Mouse (Mus musculus) neural tube, embryonic 12.5 days (tissue): ENCODE results near the gene Pkd1l1. TPM values are rescaled to one million over a fixed set of nuclear protein-coding genes. Genes with fewer than 3 reads are reported as not detected.

ENCODE experiments used
- ATAC-seq: fragments of 200-750 bp; cut with Nextera tagmentation; 2 replicates; pipeline ENCODE4 v1.8.0; 2017; ENCODE audit warnings: low read depth, mild to moderate bottlenecking, moderate TSS enrichment, moderate library complexity; ENCODE audit not compliant: low FRiP score
- H3K27ac ChIP-seq: fragments of 300-500 bp; sonication (generic); 2 replicates; pipeline ENCODE4 v1.5.1; 2016
- H3K27me3 ChIP-seq: fragments of 300-500 bp; sonication (generic); replicated peaks from 2 replicates; pipeline ENCODE4 v1.6.1; 2016; ENCODE audit warnings: mild to moderate bottlenecking
- H3K36me3 ChIP-seq: fragments of 300-500 bp; sonication (generic); 2 replicates; pipeline ENCODE4 v1.6.1; 2016; ENCODE audit warnings: mild to moderate bottlenecking
- H3K4me1 ChIP-seq: fragments of 300-500 bp; sonication (generic); 2 replicates; pipeline ENCODE4 v1.6.1; 2016
- H3K4me2 ChIP-seq: fragments of 300-500 bp; sonication (generic); replicated peaks from 2 replicates; pipeline ENCODE4 v1.6.1; 2016; ENCODE audit warnings: mild to moderate bottlenecking
- H3K4me3 ChIP-seq: fragments of 300-500 bp; sonication (generic); 2 replicates; pipeline ENCODE4 v1.5.1; 2016
- H3K9ac ChIP-seq: fragments of 300-500 bp; sonication (generic); 2 replicates; pipeline ENCODE4 v1.6.1; 2016; ENCODE audit warnings: mild to moderate bottlenecking
- H3K9me3 ChIP-seq: fragments of 300-500 bp; sonication (generic); 2 replicates; pipeline ENCODE4 v1.6.1; 2016; ENCODE audit warnings: mild to moderate bottlenecking
- WGBS: fragments of 180-500 bp; shearing (Covaris S2); methylation state at CpG from one replicate; pipeline ENCODE4 v1.1.7; 2016; 5-methylcytosine and 5-hydroxymethylcytosine counted together
- polyA plus RNA-seq: library from polyadenylated mRNA; unstranded; fragments of >200 nt; fragmentation: Nextera tagmentation; extraction: Ambion mirVana; gene quantifications from 2 replicates; pipeline ENCODE4 v1.2.1, GENCODE M21; 2016

Pkd1l1 gene
- polyA plus RNA-seq, 1 experiment from 2014 or later, result 0.10 TPM

DNA sequence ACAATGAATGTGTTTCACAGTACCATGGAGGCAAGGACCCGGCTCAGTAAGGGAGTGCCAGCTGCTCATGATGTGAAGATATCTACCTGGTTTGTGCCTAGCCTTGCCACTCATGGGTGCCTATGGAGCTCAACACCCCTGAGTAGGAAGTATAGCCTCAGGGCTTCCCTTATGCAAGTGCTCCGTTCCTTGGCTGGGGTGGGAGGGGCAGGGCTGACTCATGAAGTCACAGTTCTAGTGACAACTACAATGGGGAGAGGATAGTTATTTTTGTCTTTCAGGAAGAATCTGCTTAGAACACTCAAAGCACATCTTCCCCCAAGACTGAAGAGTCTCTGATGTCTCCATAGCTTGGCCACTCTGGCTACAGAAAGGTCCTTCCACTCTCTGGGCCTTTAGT lies 125.4 kb downstream of the Pkd1l1 start:
- 86% methylated on average over 2 of the region's 2 CpGs for WGBS
- Histone ChIP-seq H3K9me3 (no peaks in the 10 kb centered on the region), H3K27ac (no peak overlapping the region)

DNA sequence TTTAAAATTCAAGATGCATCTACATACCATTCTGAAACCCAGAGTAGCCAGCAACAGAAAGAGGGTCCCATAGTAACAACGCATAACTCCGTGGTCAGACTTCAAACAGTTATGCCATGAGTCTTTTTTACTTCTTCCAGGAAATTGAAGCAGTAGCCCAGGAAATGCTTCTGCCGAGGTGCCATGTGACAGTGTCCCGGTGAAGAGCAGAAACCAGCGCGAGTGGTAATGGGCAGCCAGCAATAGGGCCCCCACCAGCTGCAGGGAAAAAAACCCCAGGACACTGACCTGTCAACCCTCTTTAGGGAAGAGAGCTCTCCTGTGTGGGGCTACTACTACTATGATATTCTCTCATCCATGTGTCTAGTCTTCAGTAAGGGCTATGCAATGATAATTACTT lies 136.9 kb downstream of the Pkd1l1 start:
- Histone ChIP-seq H3K27ac (no peak overlapping the region), H3K4me3 (no peak overlapping the region)
- 96% methylated on average over 6 of the region's 6 CpGs for WGBS

More for the DNA sequence above, 125.4 kb downstream of the Pkd1l1 start:
- Histone ChIP-seq H3K4me3 (no peak overlapping the region), H3K4me1 (no peaks in the 10 kb centered on the region), H3K9ac (no peak overlapping the region), H3K36me3 (no peaks in the 10 kb centered on the region), H3K27me3 (no peaks in the 10 kb centered on the region), H3K4me2 (no peak overlapping the region)
- no peak for ATAC-seq

DNA sequence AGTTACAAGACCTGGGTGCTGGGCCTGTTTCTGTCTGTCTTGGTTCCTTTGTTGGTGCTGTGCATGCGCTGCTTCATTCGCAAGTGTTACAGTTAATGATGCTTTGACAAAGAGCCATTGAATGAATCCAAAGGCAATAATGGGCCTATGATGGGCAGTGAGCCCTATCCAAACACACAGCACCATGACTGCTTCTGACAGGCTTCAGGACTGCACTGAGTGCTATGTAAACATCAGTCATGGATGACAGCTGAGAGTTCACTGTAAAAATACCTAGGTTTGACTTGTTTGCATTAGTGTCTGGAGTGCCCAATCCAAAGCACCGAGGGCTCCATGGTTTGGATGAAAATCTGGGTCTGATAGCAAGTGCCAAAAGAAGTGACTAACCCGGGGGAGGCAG lies 138.9 kb downstream of the Pkd1l1 start:
- no peak for ATAC-seq
- no peaks in the 10 kb centered on the region for H3K9me3 ChIP-seq
- no peak overlapping the region for H3K27ac ChIP-seq
- H3K9ac ChIP-seq, result no peak overlapping the region
- H3K4me3 ChIP-seq, result no peak overlapping the region
- no peaks in the 10 kb centered on the region for H3K36me3 ChIP-seq
- H3K4me1 ChIP-seq, result no peaks in the 10 kb centered on the region
- WGBS, result 81% methylated on average over 4 of the region's 4 CpGs
- H3K27me3 ChIP-seq, result no peaks in the 10 kb centered on the region
- no peak overlapping the region for H3K4me2 ChIP-seq

More for the DNA sequence above, 136.9 kb downstream of the Pkd1l1 start:
- Histone ChIP-seq H3K27me3 (no peaks in the 10 kb centered on the region), H3K36me3 (no peaks in the 10 kb centered on the region), H3K4me2 (no peak overlapping the region), H3K4me1 (no peaks in the 10 kb centered on the region), H3K9ac (no peak overlapping the region), H3K9me3 (no peaks in the 10 kb centered on the region)
- ATAC-seq, result no peak

DNA sequence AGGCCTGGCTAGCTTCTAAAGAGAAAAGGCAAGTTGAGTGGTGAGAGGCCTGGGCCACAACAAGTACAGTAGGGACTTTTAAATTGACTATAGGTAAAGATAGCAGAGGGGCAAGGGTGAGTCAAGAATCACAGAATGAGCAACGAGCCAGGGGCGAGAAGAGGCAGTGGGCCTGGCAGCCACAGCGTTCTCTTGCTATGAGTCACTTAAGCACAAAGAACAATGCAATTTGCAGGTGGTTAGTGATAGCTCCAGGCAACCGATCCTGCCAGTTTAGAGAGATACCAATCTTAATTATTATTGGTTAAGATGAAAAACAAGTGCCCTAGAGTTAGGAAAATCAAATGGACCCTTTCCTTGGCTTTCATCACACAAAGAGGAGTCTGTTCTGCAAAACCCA lies 142.5 kb downstream of the Pkd1l1 start:
- ATAC-seq, result no peak
- Histone ChIP-seq H3K36me3 (no peaks in the 10 kb centered on the region), H3K27me3 (no peaks in the 10 kb centered on the region), H3K4me3 (no peak overlapping the region), H3K4me2 (no peak overlapping the region), H3K27ac (no peak overlapping the region), H3K4me1 (no peaks in the 10 kb centered on the region), H3K9me3 (no peaks in the 10 kb centered on the region), H3K9ac (no peak overlapping the region)
- 66% methylated on average over 4 of the region's 4 CpGs for WGBS

DNA sequence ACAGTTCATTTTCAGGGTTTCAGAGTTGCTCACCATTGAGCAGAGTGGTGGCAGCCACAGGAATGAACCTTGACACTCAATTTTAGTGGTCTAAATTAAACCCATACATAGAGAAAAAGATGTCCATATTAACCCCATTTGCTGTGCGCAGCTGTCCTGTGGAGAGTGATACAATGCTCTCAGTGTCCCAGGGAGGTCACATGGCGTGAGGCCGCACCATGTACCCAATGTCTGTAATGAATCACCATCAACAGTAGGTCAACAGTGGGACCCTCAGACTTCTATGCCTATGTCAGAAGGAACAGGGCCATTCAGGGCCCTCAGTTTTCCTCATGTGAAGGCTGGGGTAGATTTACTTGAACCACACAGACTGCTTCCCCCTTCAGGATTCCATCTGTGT lies 143.5 kb downstream of the Pkd1l1 start:
- Histone ChIP-seq H3K36me3 (no peaks in the 10 kb centered on the region), H3K4me2 (no peak overlapping the region), H3K9me3 (no peaks in the 10 kb centered on the region), H3K4me1 (no peaks in the 10 kb centered on the region), H3K27ac (no peak overlapping the region), H3K27me3 (no peaks in the 10 kb centered on the region), H3K4me3 (no peak overlapping the region), H3K9ac (no peak overlapping the region)
- WGBS, result 50% methylated on average over 3 of the region's 3 CpGs
- no peak for ATAC-seq

DNA sequence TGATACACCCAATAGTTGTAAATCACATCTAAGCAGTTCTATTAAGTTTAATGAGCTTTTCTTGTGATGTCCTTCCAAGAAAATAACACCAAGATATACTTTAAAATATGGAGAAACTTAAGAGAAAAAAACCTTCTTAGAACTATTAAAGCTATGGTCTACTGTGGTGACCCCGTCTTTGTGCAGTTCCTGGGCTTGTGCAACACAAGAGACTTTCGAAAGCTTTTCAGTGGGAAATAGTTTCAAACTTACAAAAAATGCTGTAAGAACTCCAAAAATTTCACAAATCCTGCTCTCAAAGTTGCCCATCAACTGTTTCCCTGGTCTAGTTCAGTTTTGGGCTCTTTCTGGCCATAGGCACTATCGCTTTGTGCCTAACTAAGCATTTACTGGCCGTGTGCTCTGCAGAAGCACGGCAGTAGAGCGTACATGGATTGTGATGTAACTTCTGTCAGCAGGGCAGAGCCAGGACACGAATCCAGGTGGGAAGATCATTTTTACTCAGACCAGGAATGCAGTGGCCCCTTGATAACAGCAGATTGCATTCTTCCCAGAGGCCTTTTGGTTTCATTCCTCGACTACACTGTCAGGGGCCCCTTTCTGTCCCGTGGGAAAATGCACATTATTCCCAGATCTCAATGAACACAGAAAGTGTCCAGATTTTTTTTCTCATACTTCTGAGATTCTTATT lies 144.1 kb downstream of the Pkd1l1 start:
- no peaks in the 10 kb centered on the region for H3K4me1 ChIP-seq
- no peak overlapping the region for H3K4me3 ChIP-seq
- no peaks in the 10 kb centered on the region for H3K27me3 ChIP-seq
- no peak overlapping the region for H3K9ac ChIP-seq
- no peaks in the 10 kb centered on the region for H3K36me3 ChIP-seq
- no peak overlapping the region for H3K4me2 ChIP-seq
- 75% methylated on average over 9 of the region's 9 CpGs for WGBS
- ATAC-seq, result no peak
- H3K27ac ChIP-seq, result no peak overlapping the region
- no peaks in the 10 kb centered on the region for H3K9me3 ChIP-seq

DNA sequence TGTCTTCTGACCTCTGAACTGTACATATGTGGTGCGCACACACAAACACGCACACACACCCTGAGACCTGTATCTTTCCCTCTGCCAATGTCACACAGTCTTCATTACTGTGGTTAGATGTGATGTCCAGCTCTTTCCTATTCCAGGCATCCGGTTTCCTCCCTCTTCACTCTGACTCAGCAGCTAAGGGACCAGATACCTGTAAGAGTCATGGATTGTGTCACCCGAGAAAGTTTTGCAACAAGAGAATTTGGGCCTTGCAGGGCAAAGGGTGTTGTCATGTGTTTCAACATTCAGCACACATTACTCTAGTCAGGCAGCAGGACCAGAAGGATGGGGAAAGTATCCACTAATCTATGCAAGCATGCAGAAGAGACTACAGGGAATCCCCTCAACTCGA lies 146.5 kb downstream of the Pkd1l1 start:
- Histone ChIP-seq H3K4me2 (no peak overlapping the region), H3K27me3 (no peaks in the 10 kb centered on the region), H3K9me3 (no peaks in the 10 kb centered on the region), H3K36me3 (no peaks in the 10 kb centered on the region), H3K4me3 (no peak overlapping the region), H3K9ac (no peak overlapping the region), H3K27ac (no peak overlapping the region), H3K4me1 (no peaks in the 10 kb centered on the region)
- WGBS, result 87% methylated on average over 5 of the region's 5 CpGs
- no peak for ATAC-seq

DNA sequence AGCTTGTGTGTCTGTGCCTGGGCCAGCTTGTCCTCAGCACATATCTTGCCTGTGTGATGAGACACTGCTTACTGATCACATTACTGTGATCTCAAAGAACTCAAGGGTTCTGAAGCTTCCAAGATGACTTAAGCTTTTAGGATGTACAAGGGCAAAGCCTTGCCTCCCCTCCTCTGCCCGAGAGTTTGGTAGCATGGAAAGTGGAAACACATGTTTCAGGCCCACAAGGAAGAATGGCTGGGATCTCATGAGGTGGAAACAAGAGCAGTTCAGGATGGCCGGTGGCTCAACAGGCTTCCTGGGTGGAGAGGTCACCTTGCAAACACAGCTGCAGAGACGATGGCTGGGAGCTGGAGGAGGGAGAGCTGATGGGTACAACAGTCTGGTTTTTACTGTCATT lies 147.0 kb downstream of the Pkd1l1 start:
- Histone ChIP-seq H3K4me1 (no peaks in the 10 kb centered on the region), H3K27ac (no peak overlapping the region), H3K27me3 (no peaks in the 10 kb centered on the region), H3K9me3 (no peaks in the 10 kb centered on the region), H3K9ac (no peak overlapping the region), H3K36me3 (no peaks in the 10 kb centered on the region), H3K4me3 (no peak overlapping the region), H3K4me2 (no peak overlapping the region)
- 65% methylated on average over 3 of the region's 3 CpGs for WGBS
- no peak for ATAC-seq

DNA sequence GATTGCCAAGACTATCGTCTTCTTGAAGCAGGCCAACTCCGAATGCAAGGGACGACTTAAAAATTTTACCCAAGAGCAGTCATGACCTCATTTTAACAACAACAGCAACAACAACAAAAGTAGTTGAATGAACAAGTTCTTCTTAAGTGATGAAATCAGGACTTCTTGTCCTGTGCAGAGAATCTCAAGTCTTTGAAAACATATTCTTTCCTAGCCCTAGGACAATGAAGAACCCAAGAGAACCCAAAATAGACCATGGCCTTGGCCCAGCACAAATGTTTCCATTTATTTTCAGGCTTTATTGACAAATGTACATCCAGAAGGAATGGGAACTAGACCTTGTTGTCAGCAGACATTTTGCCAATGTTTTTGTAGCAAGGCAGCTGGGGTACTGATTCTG lies 147.7 kb downstream of the Pkd1l1 start:
- Histone ChIP-seq H3K4me3 (no peak overlapping the region), H3K27me3 (no peaks in the 10 kb centered on the region), H3K9me3 (no peaks in the 10 kb centered on the region), H3K9ac (no peak overlapping the region), H3K4me2 (no peak overlapping the region), H3K4me1 (no peaks in the 10 kb centered on the region), H3K36me3 (no peaks in the 10 kb centered on the region), H3K27ac (no peak overlapping the region)
- ATAC-seq, result no peak
- WGBS, result 91% methylated on average over 3 of the region's 3 CpGs

DNA sequence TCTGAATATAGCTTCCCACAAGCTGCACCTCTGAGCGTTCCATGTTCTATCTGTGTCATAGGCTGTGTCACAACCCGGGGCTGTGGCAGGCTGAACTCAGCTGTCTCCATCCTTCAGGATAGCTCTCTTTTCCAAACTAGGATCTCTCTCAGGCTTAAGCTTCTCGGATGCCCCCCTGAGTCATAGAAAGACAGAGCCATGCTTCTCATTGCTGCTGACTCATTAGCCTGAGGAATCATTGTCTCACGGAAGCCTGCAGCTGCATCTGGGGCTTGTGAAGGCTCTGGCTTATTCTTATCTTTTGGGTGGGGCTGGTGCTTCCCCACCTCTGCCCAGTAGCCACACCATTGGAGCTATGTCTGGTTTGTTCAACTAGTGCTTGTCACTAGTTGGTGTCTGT lies 151.7 kb downstream of the Pkd1l1 start:
- Histone ChIP-seq H3K27me3 (no peaks in the 10 kb centered on the region), H3K9me3 (no peaks in the 10 kb centered on the region), H3K27ac (no peak overlapping the region), H3K4me1 (no peaks in the 10 kb centered on the region), H3K9ac (no peak overlapping the region), H3K36me3 (no peaks in the 10 kb centered on the region), H3K4me3 (no peak overlapping the region), H3K4me2 (no peak overlapping the region)
- ATAC-seq, result no peak
- 92% methylated on average over 4 of the region's 4 CpGs for WGBS

DNA sequence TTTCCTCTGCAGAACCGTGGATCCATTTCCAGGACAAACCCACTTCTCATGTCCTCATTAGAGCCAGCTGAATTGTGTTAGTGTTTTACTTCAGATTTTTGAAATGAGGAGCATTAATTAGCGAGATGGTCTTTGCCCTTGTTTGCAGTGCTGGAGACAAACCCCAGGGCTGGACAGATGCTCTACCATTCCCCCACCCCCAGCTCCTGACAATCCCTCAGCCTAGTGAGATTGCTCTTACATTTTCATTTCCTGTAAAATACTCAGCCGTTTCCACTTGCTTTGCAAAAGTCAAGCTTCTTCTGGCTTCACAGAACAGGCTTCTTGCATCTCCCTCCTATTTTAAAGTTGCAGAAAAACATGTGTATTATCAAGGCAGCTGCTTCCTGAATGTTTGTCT lies 155.7 kb downstream of the Pkd1l1 start:
- no peaks in the 10 kb centered on the region for H3K4me1 ChIP-seq
- no peak overlapping the region for H3K27ac ChIP-seq
- no peaks in the 10 kb centered on the region for H3K9me3 ChIP-seq
- H3K36me3 ChIP-seq, result no peaks in the 10 kb centered on the region
- no peak overlapping the region for H3K4me2 ChIP-seq
- no peaks in the 10 kb centered on the region for H3K27me3 ChIP-seq
- WGBS, result 82% methylated on average over 3 of the region's 3 CpGs
- no peak for ATAC-seq
- no peak overlapping the region for H3K9ac ChIP-seq
- H3K4me3 ChIP-seq, result no peak overlapping the region

DNA sequence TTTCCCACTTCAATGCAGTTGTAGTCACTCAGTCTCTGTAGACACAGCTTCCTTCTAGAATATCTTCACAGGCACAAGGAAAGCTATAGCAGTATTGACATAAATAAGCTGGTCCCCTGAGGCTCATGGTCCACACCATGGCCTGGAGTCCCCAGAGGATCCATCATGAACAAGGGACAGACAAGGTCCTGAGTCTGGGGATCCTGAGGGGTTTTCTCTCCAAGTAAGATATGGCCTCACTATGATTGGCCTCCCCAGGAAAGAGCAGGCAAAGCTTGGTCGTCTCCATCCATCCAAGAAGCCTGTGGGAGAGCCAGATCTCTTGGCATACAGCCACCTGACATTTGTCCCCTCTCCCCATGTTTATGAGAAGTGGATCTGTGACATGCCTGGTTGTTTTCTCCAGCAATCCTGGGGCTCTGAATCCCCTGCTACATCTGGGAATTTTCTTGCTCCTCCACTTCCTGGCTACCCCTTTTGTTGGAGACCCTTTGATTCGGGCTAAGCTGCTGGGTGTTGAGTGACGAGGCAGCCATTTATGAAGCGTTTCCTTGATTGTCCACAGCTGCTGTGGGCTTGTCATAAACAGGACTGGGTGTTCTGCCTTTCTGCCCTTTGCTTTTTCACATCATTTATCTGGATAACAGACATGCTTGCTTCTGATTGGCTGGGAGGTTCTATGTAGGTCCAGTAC lies 158.8 kb downstream of the Pkd1l1 start:
- no peak overlapping the region for H3K4me2 ChIP-seq
- no peak overlapping the region for H3K27ac ChIP-seq
- H3K4me3 ChIP-seq, result no peak overlapping the region
- no peaks in the 10 kb centered on the region for H3K27me3 ChIP-seq
- WGBS, result 60% methylated on average over 4 of the region's 4 CpGs
- H3K36me3 ChIP-seq, result no peaks in the 10 kb centered on the region
- H3K4me1 ChIP-seq, result 0 out of 2 replicates have a peak, but pooled peaks cover 4% of the 10 kb centered on the region
- H3K9me3 ChIP-seq, result no peaks in the 10 kb centered on the region
- ATAC-seq, result no peak
- H3K9ac ChIP-seq, result no peak overlapping the region
